Mouse (Mus musculus) forebrain, embryonic 16.5 days (tissue): ENCODE measurements around the gene Stim2. TPM values are rescaled to one million over a fixed set of nuclear protein-coding genes. Genes with fewer than 3 reads are reported as not detected.

Source experiments
- ATAC-seq: fragments of 200-750 bp; cut with Nextera tagmentation; 2 replicates; pipeline ENCODE4 v1.8.0; 2017; ENCODE audit warnings: mild to moderate bottlenecking, moderate library complexity
- H3K27ac ChIP-seq: fragments of 300-500 bp; sonication (generic); 2 replicates; pipeline ENCODE4 v1.5.1; 2014; ENCODE audit warnings: low read length, control low read depth
- H3K27me3 ChIP-seq: fragments of 300-500 bp; sonication (generic); replicated peaks from 2 replicates; pipeline ENCODE4 v1.6.1; 2014; ENCODE audit warnings: low read length; ENCODE audit not compliant: control insufficient read depth, insufficient read depth
- H3K36me3 ChIP-seq: fragments of 300-500 bp; sonication (generic); 2 replicates; pipeline ENCODE4 v1.6.1; 2014; ENCODE audit not compliant: control insufficient read depth, insufficient read depth
- H3K4me1 ChIP-seq: fragments of 300-500 bp; sonication (generic); replicated peaks from 2 replicates; pipeline ENCODE4 v1.6.1; 2014; ENCODE audit warnings: low read length; ENCODE audit not compliant: control insufficient read depth, insufficient read depth
- H3K4me2 ChIP-seq: fragments of 300-500 bp; sonication (generic); 2 replicates; pipeline ENCODE4 v1.6.1; 2014; ENCODE audit warnings: mild to moderate bottlenecking, low read length, control low read depth
- H3K4me3 ChIP-seq: fragments of 300-500 bp; sonication (generic); replicated peaks from 2 replicates; pipeline ENCODE4 v1.5.1; 2014; ENCODE audit warnings: mild to moderate bottlenecking, low read length, control low read depth
- H3K9ac ChIP-seq: fragments of 300-500 bp; sonication (generic); replicated peaks from 2 replicates; pipeline ENCODE4 v1.6.1; 2014; ENCODE audit warnings: low read depth, low read length, control low read depth
- H3K9me3 ChIP-seq: fragments of 300-500 bp; sonication (generic); 2 replicates; pipeline ENCODE4 v1.6.1; 2016; ENCODE audit warnings: low read length; ENCODE audit not compliant: control insufficient read depth
- WGBS: fragments of 180-500 bp; shearing (Covaris S2); extraction: QIAGEN DNeasy Blood & Tissue Kit; methylation state at CpG from one replicate; pipeline ENCODE4 v1.1.7; 2014; 5-methylcytosine and 5-hydroxymethylcytosine counted together
- polyA plus RNA-seq: library from polyadenylated mRNA; unstranded; fragments of >200 nt; fragmentation: Nextera tagmentation; extraction: Ambion mirVana; gene quantifications from 2 replicates; pipeline ENCODE4 v1.2.1, GENCODE M21; 2015

Stim2 gene
- polyA plus RNA-seq, 1 experiment from 2014 or later, result 23.2 TPM

DNA sequence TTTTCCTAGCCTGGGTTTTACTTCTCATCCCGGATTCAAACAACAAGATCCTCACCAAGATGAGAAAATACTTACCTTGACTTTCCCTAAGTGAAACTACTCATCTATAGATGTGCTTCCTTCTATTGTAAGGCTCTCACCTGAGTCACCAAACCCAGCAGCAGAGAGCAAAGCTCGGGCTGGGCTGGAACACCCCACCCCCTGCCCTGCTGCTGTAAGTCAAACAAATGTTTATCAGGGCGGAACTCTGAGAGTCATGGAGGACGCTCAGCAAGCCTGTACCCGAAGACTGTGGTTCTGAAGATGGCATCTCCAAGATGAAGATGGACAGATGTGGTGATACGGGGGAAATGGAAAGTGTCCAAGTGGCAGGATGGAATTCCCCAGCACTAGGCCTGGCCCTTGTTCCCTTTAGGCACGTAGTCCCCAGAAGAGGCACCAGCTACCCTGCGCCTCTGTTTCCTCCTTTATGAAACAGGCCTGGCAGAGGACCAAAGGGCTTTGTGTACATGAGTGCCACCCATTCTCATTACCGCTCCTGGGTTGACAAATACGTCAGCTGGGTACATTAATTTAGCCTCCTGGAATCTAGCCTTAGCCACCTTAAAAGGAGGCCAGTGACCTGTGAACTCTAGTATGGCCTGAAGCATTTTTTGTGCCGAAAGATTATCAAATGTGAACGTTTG, 36.3 kb upstream of the Stim2 start:
- Histone ChIP-seq H3K36me3 (no peaks in the 10 kb centered on the region), H3K27ac (no peak overlapping the region), H3K4me2 (no peak overlapping the region), H3K9me3 (no peaks in the 10 kb centered on the region), H3K27me3 (no peaks in the 10 kb centered on the region), H3K4me3 (no peak overlapping the region), H3K4me1 (0 out of 2 replicates have a peak, but pooled peaks cover 5% of the 10 kb centered on the region), H3K9ac (no peak overlapping the region)
- ATAC-seq, result no peak
- 45% methylated on average over 12 of the region's 12 CpGs for WGBS

DNA sequence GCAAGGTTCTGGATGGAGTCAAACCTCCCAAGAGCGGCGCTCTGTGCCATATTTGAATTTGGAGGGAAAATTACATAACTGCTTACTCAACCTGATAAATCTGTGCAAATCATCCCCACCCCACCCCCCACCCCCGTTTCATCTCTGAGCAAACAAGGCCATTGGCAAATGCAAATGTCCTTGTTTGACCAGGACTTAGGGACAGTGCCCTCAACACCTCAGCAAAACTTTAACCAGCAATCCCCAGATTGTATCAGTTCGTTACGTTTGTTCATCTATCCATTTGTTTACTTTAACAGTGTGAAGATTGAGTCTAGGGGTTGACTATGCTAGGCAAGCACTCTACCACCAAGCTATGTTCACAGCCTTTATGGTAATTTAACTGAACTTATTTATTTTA, 32.6 kb upstream of the Stim2 start:
- WGBS, result 94% methylated on average over 5 of the region's 5 CpGs
- no peak overlapping the region for H3K4me2 ChIP-seq

DNA sequence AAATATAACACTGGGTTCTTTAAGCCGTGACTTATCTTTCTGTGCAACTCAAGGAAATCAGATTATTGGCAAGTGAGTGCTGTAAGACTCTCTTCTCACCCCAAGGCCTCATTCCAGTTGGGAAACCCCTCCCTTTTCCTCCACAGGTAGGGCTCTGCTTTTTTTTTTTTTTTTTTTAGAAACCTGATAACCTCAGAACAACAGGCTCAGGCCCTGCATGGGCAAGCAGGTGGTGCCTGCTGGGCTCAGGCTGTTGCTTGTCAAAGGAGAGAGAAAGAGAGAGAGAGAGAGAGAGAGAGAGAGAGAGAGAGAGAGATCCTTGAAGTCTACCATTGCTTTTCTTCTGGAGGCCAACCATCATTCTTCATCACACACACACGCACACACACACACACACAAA, 30.7 kb upstream of the Stim2 start:
- Histone ChIP-seq H3K27ac (no peak overlapping the region), H3K9me3 (no peaks in the 10 kb centered on the region), H3K9ac (no peak overlapping the region), H3K4me1 (0 out of 2 replicates have a peak, but pooled peaks cover 2% of the 10 kb centered on the region), H3K36me3 (no peaks in the 10 kb centered on the region), H3K27me3 (no peaks in the 10 kb centered on the region), H3K4me2 (no peak overlapping the region), H3K4me3 (no peak overlapping the region)
- 95% methylated on average over 2 of the region's 2 CpGs for WGBS
- no peak for ATAC-seq

More for the DNA sequence above, 32.6 kb upstream of the Stim2 start:
- no peaks in the 10 kb centered on the region for H3K36me3 ChIP-seq
- H3K9ac ChIP-seq, result no peak overlapping the region
- H3K27me3 ChIP-seq, result no peaks in the 10 kb centered on the region
- no peaks in the 10 kb centered on the region for H3K9me3 ChIP-seq
- no peak overlapping the region for H3K4me3 ChIP-seq
- H3K4me1 ChIP-seq, result 0 out of 2 replicates have a peak, but pooled peaks cover 5% of the 10 kb centered on the region
- no peak for ATAC-seq
- no peak overlapping the region for H3K27ac ChIP-seq

DNA sequence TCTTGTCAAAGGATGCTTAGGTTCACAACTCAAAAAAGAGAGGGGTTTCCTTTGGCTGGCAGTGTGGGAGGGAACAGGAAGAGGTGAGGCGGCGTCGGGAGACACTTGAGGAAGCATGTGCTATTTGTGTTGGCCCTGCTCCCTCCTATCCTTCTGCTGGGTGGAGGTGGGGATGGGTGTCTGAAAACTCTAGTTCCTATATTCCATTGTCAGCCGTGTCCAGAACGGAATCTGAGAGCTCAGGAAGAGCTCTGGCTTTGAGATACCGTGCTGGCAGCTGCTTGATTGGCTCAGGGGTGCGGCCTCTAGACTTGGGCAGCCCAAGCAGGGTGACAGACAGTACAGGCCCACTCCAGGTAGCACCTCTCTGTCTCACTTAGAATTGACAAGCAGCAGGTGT, 28.1 kb upstream of the Stim2 start:
- 87% methylated on average over 7 of the region's 7 CpGs for WGBS
- Histone ChIP-seq H3K9ac (no peak overlapping the region), H3K4me3 (no peak overlapping the region)

DNA sequence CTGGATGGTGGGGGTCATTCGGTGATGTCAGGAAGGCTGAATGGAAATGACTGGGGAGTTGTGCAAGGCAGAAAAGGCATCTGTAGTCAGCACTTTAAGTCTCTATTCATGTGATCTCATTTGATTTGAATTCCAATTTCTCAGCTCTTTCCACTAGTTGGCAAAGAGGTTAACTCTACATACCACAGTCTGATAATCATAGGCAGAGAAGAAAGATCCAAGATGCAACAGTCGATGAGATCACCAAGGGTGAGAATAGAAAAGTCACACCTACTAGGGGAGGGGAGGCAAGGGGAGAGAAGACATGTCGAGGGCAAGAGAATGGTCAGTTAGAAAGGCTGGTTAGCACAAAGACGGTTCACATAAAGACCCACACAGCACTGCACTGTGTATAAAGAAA, 27.1 kb upstream of the Stim2 start:
- Histone ChIP-seq H3K4me3 (no peak overlapping the region), H3K36me3 (no peaks in the 10 kb centered on the region), H3K27ac (no peak overlapping the region), H3K4me1 (0 out of 2 replicates have a peak, but pooled peaks cover 2% of the 10 kb centered on the region), H3K9me3 (no peaks in the 10 kb centered on the region), H3K27me3 (no peaks in the 10 kb centered on the region), H3K4me2 (no peak overlapping the region), H3K9ac (no peak overlapping the region)
- ATAC-seq, result no peak
- 59% methylated on average over 4 of the region's 4 CpGs for WGBS

More for the DNA sequence above, 28.1 kb upstream of the Stim2 start:
- Histone ChIP-seq H3K27ac (no peak overlapping the region), H3K9me3 (no peaks in the 10 kb centered on the region), H3K36me3 (no peaks in the 10 kb centered on the region), H3K4me1 (0 out of 2 replicates have a peak, but pooled peaks cover 2% of the 10 kb centered on the region), H3K4me2 (no peak overlapping the region), H3K27me3 (no peaks in the 10 kb centered on the region)
- ATAC-seq, result no peak

DNA sequence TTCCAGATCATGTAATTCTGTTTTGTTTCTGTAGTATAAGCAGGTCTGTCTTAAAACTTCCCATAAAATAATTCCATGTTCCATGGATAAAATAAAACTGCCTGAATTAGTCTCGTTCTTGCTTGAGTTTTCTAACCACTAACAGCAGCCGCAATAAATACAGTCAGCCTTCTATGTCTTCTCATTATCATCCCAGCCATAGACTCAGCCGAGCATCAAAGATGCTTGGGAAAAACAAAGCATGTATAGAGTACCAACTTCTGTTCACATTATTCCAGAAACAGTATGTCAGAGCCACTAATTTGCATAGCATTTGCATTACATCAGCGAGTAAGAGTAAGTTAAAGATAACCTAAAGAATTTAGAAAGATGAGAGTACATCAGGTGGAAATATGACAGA, 25.4 kb upstream of the Stim2 start:
- peak; percentile 55; the same call in 1 of the 2 replicates for ATAC-seq
- WGBS, result 27% methylated on average over 4 of the region's 4 CpGs

DNA sequence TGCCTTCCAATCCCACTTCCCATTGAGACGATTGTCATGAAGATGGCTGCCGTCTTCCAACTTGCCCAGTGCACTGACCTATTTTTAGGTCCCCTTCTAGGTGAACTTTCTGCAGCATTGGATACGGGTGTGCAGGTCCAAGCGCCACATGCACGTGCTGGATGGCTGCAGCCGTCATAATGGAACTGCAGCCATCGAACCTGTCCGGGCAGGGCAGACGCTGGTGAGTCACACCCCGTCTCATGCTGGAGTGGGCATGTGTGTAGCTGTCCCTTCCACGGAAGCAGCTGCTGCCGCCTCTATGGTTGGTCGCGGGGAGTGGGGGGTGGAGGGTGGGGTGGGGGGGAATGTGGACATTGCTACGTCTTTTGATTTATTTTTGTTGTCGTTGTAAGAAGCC, 21.8 kb upstream of the Stim2 start:
- WGBS, result 94% methylated on average over 16 of the region's 16 CpGs
- Histone ChIP-seq H3K4me1 (no peaks in the 10 kb centered on the region), H3K9me3 (no peaks in the 10 kb centered on the region), H3K27ac (no peak overlapping the region), H3K4me3 (no peak overlapping the region), H3K36me3 (no peaks in the 10 kb centered on the region), H3K27me3 (no peaks in the 10 kb centered on the region), H3K9ac (no peak overlapping the region), H3K4me2 (no peak overlapping the region)
- no peak for ATAC-seq

More for the DNA sequence above, 25.4 kb upstream of the Stim2 start:
- Histone ChIP-seq H3K36me3 (no peaks in the 10 kb centered on the region), H3K4me3 (no peak overlapping the region), H3K27me3 (no peaks in the 10 kb centered on the region), H3K4me1 (0 out of 2 replicates have a peak, but pooled peaks cover 2% of the 10 kb centered on the region), H3K27ac (no peak overlapping the region), H3K9ac (no peak overlapping the region), H3K9me3 (no peaks in the 10 kb centered on the region), H3K4me2 (no peak overlapping the region)

DNA sequence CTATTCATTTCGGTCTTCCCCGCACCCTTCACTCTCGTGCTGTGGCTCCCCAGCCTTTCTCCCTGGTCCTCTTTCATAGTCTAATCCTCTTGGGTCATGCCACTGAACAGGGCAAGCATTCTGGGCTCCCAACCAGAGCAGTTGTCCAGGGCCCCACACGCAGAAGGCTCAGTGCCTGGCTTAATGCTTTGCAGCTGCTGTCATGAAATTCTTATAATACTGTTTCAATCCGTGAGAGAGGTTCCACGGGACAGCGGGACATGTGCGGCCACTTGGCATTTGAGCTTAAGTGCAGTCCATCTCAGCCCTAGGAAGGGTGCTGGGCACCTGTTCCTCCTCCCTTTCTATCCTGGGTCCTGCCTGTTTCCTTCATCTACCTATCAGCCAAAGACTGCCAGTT, 21.2 kb upstream of the Stim2 start:
- Histone ChIP-seq H3K9ac (no peak overlapping the region), H3K27me3 (no peaks in the 10 kb centered on the region), H3K27ac (no peak overlapping the region), H3K4me3 (no peak overlapping the region), H3K4me2 (no peak overlapping the region), H3K36me3 (no peaks in the 10 kb centered on the region), H3K9me3 (no peaks in the 10 kb centered on the region), H3K4me1 (no peaks in the 10 kb centered on the region)
- ATAC-seq, result no peak
- WGBS, result 86% methylated on average over 8 of the region's 8 CpGs

DNA sequence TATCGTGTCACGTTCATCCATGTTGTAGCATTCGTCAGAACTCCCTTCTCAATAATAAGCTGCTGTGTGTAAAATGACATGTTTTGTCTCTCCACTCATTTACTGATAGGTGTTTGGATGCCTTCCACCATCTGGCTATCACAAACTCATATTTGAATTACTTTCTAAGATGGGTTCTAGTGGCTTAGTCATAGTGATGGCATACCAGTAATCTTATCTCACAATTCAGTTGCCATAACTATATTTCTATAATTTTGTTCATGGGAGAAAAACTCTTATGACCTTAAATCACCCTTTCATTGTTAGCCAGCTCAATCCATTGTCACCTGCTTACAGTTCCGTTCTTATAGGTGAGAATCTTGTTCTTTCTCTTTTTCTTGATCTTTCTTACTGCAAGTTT, 14.9 kb upstream of the Stim2 start:
- Histone ChIP-seq H3K27ac (no peak overlapping the region), H3K9ac (no peak overlapping the region), H3K36me3 (no peaks in the 10 kb centered on the region), H3K27me3 (no peaks in the 10 kb centered on the region), H3K4me3 (no peak overlapping the region), H3K4me2 (no peak overlapping the region), H3K4me1 (no peaks in the 10 kb centered on the region), H3K9me3 (no peaks in the 10 kb centered on the region)
- WGBS, result 92% methylated on average over 4 of the region's 4 CpGs
- no peak for ATAC-seq
